Mouse (Mus musculus): ENCODE data around the gene Cfap45.
A peak's percentile ranks its signal among the peaks of the same experiment; 100 is the strongest.

Cfap45 gene

GRCm38 (mm10) chr1:172497428-172497827, 23.2 kb upstream of the Cfap45 start:
- no peak for DNase-seq

GRCm38 (mm10) chr1:172499765-172500441, 20.7 kb upstream of the Cfap45 start, which contains the start of gene Tagln2:
TSS of gene Tagln2 (plus strand) at chr1:172500047.
- peak in 1 of 2 experiments; percentile 28 for DNase-seq

GRCm38 (mm10) chr1:172500451-172501370, 19.9 kb upstream of the Cfap45 start:
- peak in 1 of 2 experiments; percentile 37 for DNase-seq

- no peak for DNase-seq
These were observed 19.0 kb upstream of the Cfap45 start for GRCm38 (mm10) chr1:172501371-172502144.

GRCm38 (mm10) chr1:172502145-172503110, 18.2 kb upstream of the Cfap45 start:
- no peak for DNase-seq

GRCm38 (mm10) chr1:172503111-172503997, 17.2 kb upstream of the Cfap45 start:
- DNase-seq, result no peak

GRCm38 (mm10) chr1:172504756-172505155, 15.8 kb upstream of the Cfap45 start:
- no peak for DNase-seq

GRCm38 (mm10) chr1:172507001-172507400, 13.6 kb upstream of the Cfap45 start:
- no peak for DNase-seq

- DNase-seq, result no peak
These were observed 12.9 kb upstream of the Cfap45 start for GRCm38 (mm10) chr1:172507701-172508100.

- no peak for DNase-seq
These were observed 12.4 kb upstream of the Cfap45 start for GRCm38 (mm10) chr1:172508172-172508571.

- no peak for DNase-seq
These were observed 11.4 kb upstream of the Cfap45 start for GRCm38 (mm10) chr1:172509235-172509634.

- no peak for DNase-seq
These were observed 10.6 kb upstream of the Cfap45 start for GRCm38 (mm10) chr1:172509983-172510382.

GRCm38 (mm10) chr1:172510421-172510972, 10.1 kb upstream of the Cfap45 start:
- DNase-seq, result no peak

GRCm38 (mm10) chr1:172512962-172513361, 7.6 kb upstream of the Cfap45 start:
- no peak for DNase-seq

- DNase-seq, result no peak
These were observed 6.9 kb upstream of the Cfap45 start for GRCm38 (mm10) chr1:172513525-172514212.

GRCm38 (mm10) chr1:172514213-172514529, 6.4 kb upstream of the Cfap45 start:
- no peak for DNase-seq

- DNase-seq, result no peak
These were observed 5.9 kb upstream of the Cfap45 start for GRCm38 (mm10) chr1:172514551-172515268.

GRCm38 (mm10) chr1:172515396-172515795, 5.2 kb upstream of the Cfap45 start:
- no peak for DNase-seq

- DNase-seq, result no peak
These were observed 2.6 kb upstream of the Cfap45 start for GRCm38 (mm10) chr1:172518013-172518412.
